Comparison of ENCODE assay signal across 8 mouse cellular contexts in genomic region chrX:138914777-138915114, GRCm38 (mm10). TPM values are rescaled to one million over a fixed set of nuclear protein-coding genes. Genes with fewer than 3 reads are reported as not detected.
A peak's percentile ranks its signal among the peaks of the same experiment; 100 is the strongest.
DNase-seq lines count a peak whose midpoint lies in the region; ATAC-seq and TF ChIP-seq lines count a peak whose summit lies in the region.
"Had no signal": no experiment of that assay in that cellular context is flagged by ENCODE, and none has a peak within 500 bp of the region (broad histone marks: within the 10 kb centered on the region; RNA-seq: fewer than 3 reads in every experiment).

No protein-coding gene starts in this region.

- no peaks in the 10 kb centered on the region for H3K4me1 ChIP-seq in heart, postnatal 0 days (ENCODE audit: control insufficient read depth, insufficient read depth)
- H3K4me1 ChIP-seq in liver, embryonic 14.5 days (replicated peaks; ENCODE audit: control insufficient read depth in 2 of 2, insufficient read depth in 2 of 2, low read length in 1 of 2) = no peaks in the 10 kb centered on the region

- no peak for ATAC-seq in heart, postnatal 0 days (ENCODE audit: insufficient read depth, low read depth)
- ATAC-seq in liver, embryonic 14.5 days (ENCODE audit: insufficient read depth) = no peak

- H3K27me3 ChIP-seq in heart, postnatal 0 days (ENCODE audit: control insufficient read depth, insufficient read depth, low read length) = no peaks in the 10 kb centered on the region
- peaks cover 3% of the 10 kb centered on the region; the same call in 1 of the 2 replicates for H3K27me3 ChIP-seq in liver, embryonic 14.5 days (ENCODE audit: control insufficient read depth, insufficient read depth, low read length)

- intact Hi-C loops in left cerebral cortex, postnatal 10 days (cut with DNase I) = no loop called here

- no peak for TF ChIP-seq CTCF in heart, postnatal 0 days (IDR thresholded peaks at IDR 0.05; ENCODE audit: low read depth)
- TF ChIP-seq CTCF in liver, embryonic 14.5 days (IDR thresholded peaks at IDR 0.05; ENCODE audit: low read depth) = no peak

- no peaks in the 10 kb centered on the region for H3K9me3 ChIP-seq in heart, postnatal 0 days (replicated peaks; ENCODE audit: control insufficient read depth, low read length)
- H3K9me3 ChIP-seq in liver, embryonic 14.5 days (ENCODE audit: control insufficient read depth, low read length) = no peaks in the 10 kb centered on the region

- no peak for TF ChIP-seq EP300 in heart, postnatal 0 days (IDR thresholded peaks at IDR 0.05; ENCODE audit: low read depth)
- no peak for TF ChIP-seq EP300 in liver, embryonic 14.5 days (IDR thresholded peaks at IDR 0.05; ENCODE audit: low read depth)

- H3K27ac ChIP-seq in heart, postnatal 0 days (ENCODE audit: low read depth) = peak overlapping the region; percentile 43; the same call in 1 of the 2 replicates
- H3K27ac ChIP-seq in liver, embryonic 14.5 days = no peak overlapping the region

- 23% methylated on average over 12 of the region's 12 CpGs for WGBS in heart, postnatal 0 days
- 31% methylated on average over 12 of the region's 12 CpGs for WGBS in liver, embryonic 14.5 days (ENCODE audit: insufficient replicate concordance)

- peak overlapping the region; percentile 65 for H3K4me2 ChIP-seq in heart, postnatal 0 days (ENCODE audit: low read depth, low read length)
- 0 out of 2 replicates have a peak overlapping the region, but pooled peaks have one; percentile 6 for H3K4me2 ChIP-seq in liver, embryonic 14.5 days (ENCODE audit: low read depth)

- H3K36me3 ChIP-seq in heart, postnatal 0 days (replicated peaks; ENCODE audit: control insufficient read depth, insufficient read depth, low read length) = no peaks in the 10 kb centered on the region
- H3K36me3 ChIP-seq in liver, embryonic 14.5 days (replicated peaks; ENCODE audit: control insufficient read depth, insufficient read depth, low read depth) = no peaks in the 10 kb centered on the region

- peak; percentile 13 for DNase-seq in retina, postnatal 1 day
- no peak for DNase-seq in retina, embryonic 14.5 days (ENCODE audit: low spot score)
- DNase-seq in heart, postnatal 0 days (ENCODE audit: low spot score) = no peak
- no peak for DNase-seq in liver, embryonic 14.5 days (ENCODE audit: low read depth in 3 of 3, low spot score in 3 of 3)
- DNase-seq in c-Kit-positive CD71-positive TER-119-positive erythroid progenitor cells, embryonic 14.5 days (ENCODE audit: low spot score) = no peak
- DNase-seq in left cerebral cortex, postnatal 10 days (ENCODE audit: extremely low spot score in 1 of 2, low spot score in 2 of 2) = no peak
- DNase-seq in right cerebral cortex, adult 2 months (ENCODE audit: low spot score in 2 of 2) = no peak
- DNase-seq: cerebellum, adult 9-11 months had no signal

- H3K9ac ChIP-seq in heart, postnatal 0 days (replicated peaks; ENCODE audit: low read depth, low read length) = no peak overlapping the region; the same call in 1 of the 2 replicates
- H3K9ac ChIP-seq in liver, embryonic 14.5 days (replicated peaks) = no peak overlapping the region

- peak overlapping the region; percentile 51 for H3K4me3 ChIP-seq in heart, postnatal 0 days (ENCODE audit: low read depth, low read length)
- peak overlapping the region in 1 of 2 experiments; percentile 14; a peak in 2 of 4 replicates for H3K4me3 ChIP-seq in liver, embryonic 14.5 days (ENCODE audit: insufficient read depth in 1 of 2, low read depth in 2 of 2, low read length in 2 of 2)

RNA-seq across cellular contexts. Expression of gene Nrk, which starts 0.5 kb away (rescaled TPM):
- 12.0 and 16.7 TPM in 2 replicates for total RNA-seq in heart, postnatal 0 days (2014; rRNA removed; ENCODE audit: low replicate concordance)
- 9.7 and 9.9 TPM in 2 replicates for polyA plus RNA-seq in heart, postnatal 0 days (2015; fragmentation: Nextera tagmentation; extraction: Ambion mirVana)
- 1.2 and 1.4 TPM in 2 replicates for polyA plus RNA-seq in liver, embryonic 14.5 days (2012; rRNA removed)
- polyA plus RNA-seq in liver, embryonic 14.5 days (2014; fragmentation: Nextera tagmentation; extraction: Ambion mirVana) = 1.7 and 1.9 TPM in 2 replicates
- under 1 TPM; 0.15 to 0.18 TPM for total RNA-seq in left cerebral cortex, postnatal 10 days (2021)

Comparison
In these comparisons a context has a peak if more than half of its experiments do, and no peak if none do; other contexts are left out.
1. RNA of gene Nrk, which starts 0.5 kb away (total RNA-seq): 12.0 to 16.7 TPM in heart, postnatal 0 days; 0.15 to 0.18 TPM in left cerebral cortex, postnatal 10 days; every median in the first group is over 10 times any median in the second.